Mouse (Mus musculus) cerebral cortex, adult 2 months (tissue): ENCODE measurements around the gene Ldlr.

ENCODE experiments used
- WGBS: fragments of 180-500 bp; shearing (Covaris S2); methylation state at CpG from one replicate; pipeline ENCODE4 v1.1.7; 2018; 5-methylcytosine and 5-hydroxymethylcytosine counted together

Gene Ldlr

GRCm38 (mm10) chr9:21723377-21724146 lies at the start of gene Ldlr:
Ldlr (plus strand) TSS chr9:21723483.
- under 1% methylated on average over 47 of the region's 47 CpGs for WGBS

GRCm38 (mm10) chr9:21677706-21678105 lies 45.6 kb upstream of the Ldlr start:
- 66% methylated on average over 17 of the region's 17 CpGs for WGBS

- WGBS, result 78% methylated on average over 4 of the region's 4 CpGs
Measured at GRCm38 (mm10) chr9:21680448-21680847, 42.8 kb upstream of the Ldlr start.

- 83% methylated on average over 4 of the region's 4 CpGs for WGBS
Measured at GRCm38 (mm10) chr9:21682827-21683226, 40.5 kb upstream of the Ldlr start.

GRCm38 (mm10) chr9:21683897-21684296 lies 39.4 kb upstream of the Ldlr start:
- WGBS, result 28% methylated on average over 3 of the region's 3 CpGs

GRCm38 (mm10) chr9:21688554-21688953 lies 34.7 kb upstream of the Ldlr start:
- 77% methylated on average over 7 of the region's 7 CpGs for WGBS

- 87% methylated on average over 3 of the region's 3 CpGs for WGBS
Measured at GRCm38 (mm10) chr9:21690031-21690430, 33.3 kb upstream of the Ldlr start.

GRCm38 (mm10) chr9:21691862-21692261 lies 31.4 kb upstream of the Ldlr start:
- WGBS, result 63% methylated on average over 2 of the region's 2 CpGs

- 95% methylated on average over 4 of the region's 4 CpGs for WGBS
Measured at GRCm38 (mm10) chr9:21692491-21692890, 30.8 kb upstream of the Ldlr start.

- 81% methylated on average over 5 of the region's 5 CpGs for WGBS
Measured at GRCm38 (mm10) chr9:21695229-21695792, 28.0 kb upstream of the Ldlr start.

GRCm38 (mm10) chr9:21697121-21697520 lies 26.2 kb upstream of the Ldlr start:
- 67% methylated on average over 6 of the region's 6 CpGs for WGBS

GRCm38 (mm10) chr9:21699280-21699679 lies 24.0 kb upstream of the Ldlr start:
- WGBS, result 82% methylated on average over 6 of the region's 6 CpGs

- WGBS, result 80% methylated on average over 14 of the region's 14 CpGs
Measured at GRCm38 (mm10) chr9:21701091-21701490, 22.2 kb upstream of the Ldlr start.

- 87% methylated on average over 7 of the region's 7 CpGs for WGBS
Measured at GRCm38 (mm10) chr9:21703494-21703893, 19.8 kb upstream of the Ldlr start.

- WGBS, result 84% methylated on average over 4 of the region's 4 CpGs
Measured at GRCm38 (mm10) chr9:21706085-21706484, 17.2 kb upstream of the Ldlr start.

GRCm38 (mm10) chr9:21706586-21707265 lies 16.6 kb upstream of the Ldlr start:
- WGBS, result 84% methylated on average over 8 of the region's 8 CpGs

GRCm38 (mm10) chr9:21709340-21709739 lies 13.9 kb upstream of the Ldlr start:
- WGBS, result 62% methylated on average over 3 of the region's 3 CpGs

- 63% methylated on average over 4 of the region's 4 CpGs for WGBS
Measured at GRCm38 (mm10) chr9:21715298-21715697, 8.0 kb upstream of the Ldlr start.

- WGBS, result 85% methylated on average over 2 of the region's 2 CpGs
Measured at GRCm38 (mm10) chr9:21717015-21717414, 6.3 kb upstream of the Ldlr start.

GRCm38 (mm10) chr9:21721036-21721435 lies 2.2 kb upstream of the Ldlr start:
- WGBS, result 90% methylated on average over 2 of the region's 2 CpGs

- under 1% methylated on average over 18 of the region's 18 CpGs for WGBS
Measured at GRCm38 (mm10) chr9:21724147-21724536, 859 bp downstream of the Ldlr start.

- 72% methylated on average over 23 of the region's 23 CpGs for WGBS
Measured at GRCm38 (mm10) chr9:21725224-21726121, 2.2 kb downstream of the Ldlr start.
